8 mouse cellular contexts compared by ENCODE assay signal in the genomic region with DNA sequence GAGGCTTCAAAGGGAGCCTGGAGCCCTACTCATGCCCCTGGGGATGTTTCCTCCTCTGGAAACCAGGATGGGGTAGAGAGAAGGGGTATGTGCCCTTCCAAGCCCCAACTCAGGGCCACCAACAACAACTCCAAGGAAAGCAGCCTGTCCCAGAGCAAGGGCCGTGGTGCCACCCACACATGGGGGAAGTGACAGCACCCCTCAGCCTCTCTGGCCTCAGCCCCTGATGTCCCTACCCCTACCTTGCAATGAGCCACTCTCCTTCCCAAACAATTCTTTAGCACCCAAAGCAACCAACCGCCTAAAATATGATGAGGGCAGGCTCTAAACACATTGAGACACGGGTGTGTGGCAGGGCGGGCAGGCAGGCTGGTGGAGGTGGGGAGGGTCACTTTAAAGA. TPM values are rescaled to one million over a fixed set of nuclear protein-coding genes. Genes with fewer than 3 reads are reported as not detected.
DNase-seq lines count a peak whose midpoint lies in the region; ATAC-seq lines count a peak whose summit lies in the region.

No protein-coding gene starts in this region.

- no peak for ATAC-seq in heart, embryonic 11.5 days (replicated peaks; ENCODE audit: insufficient number of reproducible peaks, low FRiP score, low TSS enrichment)
- ATAC-seq in midbrain, embryonic 11.5 days (ENCODE audit: low FRiP score), result no peak

- H3K9ac ChIP-seq in heart, embryonic 11.5 days (ENCODE audit: low read depth, low read length), result peak overlapping the region; percentile 63; the same call in 1 of the 2 replicates
- H3K9ac ChIP-seq in midbrain, embryonic 11.5 days (ENCODE audit: low read length), result peak overlapping the region; percentile 48; the same call in 1 of the 2 replicates

- no peak for DNase-seq in heart, postnatal 36 days
- no peak for DNase-seq in embryonic facial prominence, embryonic 10.5 days (ENCODE audit: low spot score)
- DNase-seq in hindbrain, embryonic 10.5 days (ENCODE audit: low spot score), result no peak
- DNase-seq in midbrain, embryonic 11.5 days (ENCODE audit: low spot score, missing footprints), result no peak
- DNase-seq in left cerebral cortex, adult 8-10 months (ENCODE audit: low spot score in 2 of 2), result no peak
- DNase-seq in thymus, adult 18-20 months, result no peak
- DNase-seq in c-Kit-positive CD71-positive TER-119-positive erythroid progenitor cells, embryonic 14.5 days (ENCODE audit: low spot score), result no peak

- 0 out of 2 replicates have a peak overlapping the region, but pooled peaks have one; percentile 17 for H3K27ac ChIP-seq in heart, embryonic 11.5 days (ENCODE audit: low read depth, low read length)
- H3K27ac ChIP-seq in embryonic facial prominence, embryonic 10.5 days (replicated peaks), result peak overlapping the region; percentile 75; the same call in 1 of the 2 replicates
- H3K27ac ChIP-seq in hindbrain, embryonic 10.5 days, result peak overlapping the region; percentile 79
- no peak overlapping the region for H3K27ac ChIP-seq in midbrain, embryonic 11.5 days (ENCODE audit: low read depth, low read length)

- H3K4me2 ChIP-seq in heart, embryonic 11.5 days, result peak overlapping the region; percentile 93
- peak overlapping the region; percentile 53 for H3K4me2 ChIP-seq in midbrain, embryonic 11.5 days

- no peaks in the 10 kb centered on the region for H3K9me3 ChIP-seq in heart, embryonic 11.5 days (replicated peaks; ENCODE audit: control insufficient read depth, low read length)
- H3K9me3 ChIP-seq in embryonic facial prominence, embryonic 10.5 days, result no peaks in the 10 kb centered on the region
- no peaks in the 10 kb centered on the region for H3K9me3 ChIP-seq in hindbrain, embryonic 10.5 days
- no peaks in the 10 kb centered on the region for H3K9me3 ChIP-seq in midbrain, embryonic 11.5 days (ENCODE audit: control insufficient read depth, low read length)

- no peaks in the 10 kb centered on the region for H3K27me3 ChIP-seq in heart, embryonic 11.5 days (ENCODE audit: control insufficient read depth, insufficient read depth, low read length)
- peaks cover 42% of the 10 kb centered on the region for H3K27me3 ChIP-seq in embryonic facial prominence, embryonic 10.5 days (replicated peaks; ENCODE audit: low read depth, poor library complexity, severe bottlenecking)
- H3K27me3 ChIP-seq in hindbrain, embryonic 10.5 days (ENCODE audit: insufficient read depth, poor library complexity, severe bottlenecking), result peaks cover 55% of the 10 kb centered on the region
- H3K27me3 ChIP-seq in midbrain, embryonic 11.5 days (ENCODE audit: control insufficient read depth, insufficient read depth, low read length), result peaks cover 6% of the 10 kb centered on the region

- H3K4me1 ChIP-seq in heart, embryonic 11.5 days (ENCODE audit: control insufficient read depth, insufficient read depth, low read length), result peaks cover 71% of the 10 kb centered on the region
- peaks cover 60% of the 10 kb centered on the region for H3K4me1 ChIP-seq in embryonic facial prominence, embryonic 10.5 days
- peaks cover 59% of the 10 kb centered on the region for H3K4me1 ChIP-seq in hindbrain, embryonic 10.5 days (replicated peaks)
- H3K4me1 ChIP-seq in midbrain, embryonic 11.5 days (ENCODE audit: control insufficient read depth, insufficient read depth, low read length), result peaks cover 7% of the 10 kb centered on the region

- WGBS in heart, embryonic 11.5 days (ENCODE audit: insufficient replicate concordance), result 30% methylated on average over 4 of the region's 4 CpGs
- 16% methylated on average over 4 of the region's 4 CpGs for WGBS in embryonic facial prominence, embryonic 10.5 days
- 15% methylated on average over 4 of the region's 4 CpGs for WGBS in hindbrain, embryonic 10.5 days
- WGBS in midbrain, embryonic 11.5 days, result 9% methylated on average over 4 of the region's 4 CpGs

- peaks cover 23% of the 10 kb centered on the region for H3K36me3 ChIP-seq in heart, embryonic 11.5 days (ENCODE audit: control insufficient read depth, insufficient read depth, low read length)
- H3K36me3 ChIP-seq in embryonic facial prominence, embryonic 10.5 days (replicated peaks), result peaks cover 33% of the 10 kb centered on the region
- H3K36me3 ChIP-seq in hindbrain, embryonic 10.5 days, result peaks cover 34% of the 10 kb centered on the region
- no peaks in the 10 kb centered on the region for H3K36me3 ChIP-seq in midbrain, embryonic 11.5 days (ENCODE audit: control insufficient read depth, insufficient read depth, low read length)

- H3K4me3 ChIP-seq in heart, embryonic 11.5 days (ENCODE audit: low read depth, low read length), result peak overlapping the region; percentile 37; the same call in 1 of the 2 replicates
- peak overlapping the region; percentile 58 for H3K4me3 ChIP-seq in embryonic facial prominence, embryonic 10.5 days
- H3K4me3 ChIP-seq in hindbrain, embryonic 10.5 days, result peak overlapping the region; percentile 53
- peak overlapping the region; percentile 30 for H3K4me3 ChIP-seq in midbrain, embryonic 11.5 days (ENCODE audit: low read depth, low read length)

- intact Hi-C loops in heart, postnatal 36 days (cut with DNase I), result loop anchor here (5.0 kb wide), 1 partner anchor 132 kb away; no protein-coding TSS in a partner anchor

RNA-seq across cellular contexts. Expression of a gene that starts 6.1 kb away (rescaled TPM):
- polyA plus RNA-seq in heart, embryonic 11.5 days (2014; fragmentation: Nextera tagmentation; extraction: Ambion mirVana), result 46.2 and 57.7 TPM in 2 replicates
- 10 to 100 TPM; 16.6 to 20.4 TPM for total RNA-seq in heart, postnatal 36 days (2021)
- 16.3 and 16.8 TPM in 2 replicates for polyA plus RNA-seq in embryonic facial prominence, embryonic 10.5 days (2016; fragmentation: Nextera tagmentation; extraction: Ambion mirVana)
- polyA plus RNA-seq in hindbrain, embryonic 10.5 days (2016; fragmentation: Nextera tagmentation; extraction: Ambion mirVana), result 14.6 and 16.9 TPM in 2 replicates
- 12.0 and 12.9 TPM in 2 replicates for polyA plus RNA-seq in midbrain, embryonic 11.5 days (2014; fragmentation: Nextera tagmentation; extraction: Ambion mirVana)
- total RNA-seq in left cerebral cortex, adult 8-10 months (2022), result 10 to 100 TPM; 15.1 to 18.3 (median 17.3) TPM

RNA-seq across cellular contexts. Expression of a gene that starts 12.8 kb away (rescaled TPM):
- 141 and 143 TPM in 2 replicates for polyA plus RNA-seq in heart, embryonic 11.5 days (2014; fragmentation: Nextera tagmentation; extraction: Ambion mirVana)
- 10 to 100 TPM; 69.1 to 69.9 TPM for total RNA-seq in heart, postnatal 36 days (2021)
- polyA plus RNA-seq in embryonic facial prominence, embryonic 10.5 days (2016; fragmentation: Nextera tagmentation; extraction: Ambion mirVana), result 180 and 184 TPM in 2 replicates
- polyA plus RNA-seq in hindbrain, embryonic 10.5 days (2016; fragmentation: Nextera tagmentation; extraction: Ambion mirVana), result 154 and 169 TPM in 2 replicates
- 160 and 169 TPM in 2 replicates for polyA plus RNA-seq in midbrain, embryonic 11.5 days (2014; fragmentation: Nextera tagmentation; extraction: Ambion mirVana)
- 10 to 100 TPM; 64.6 to 75.4 (median 67.0) TPM for total RNA-seq in left cerebral cortex, adult 8-10 months (2022)

RNA-seq across cellular contexts. Expression of a gene that starts 31.8 kb away (rescaled TPM):
- 97.0 and 97.5 TPM in 2 replicates for polyA plus RNA-seq in heart, embryonic 11.5 days (2014; fragmentation: Nextera tagmentation; extraction: Ambion mirVana)
- 10 to 100 TPM; 73.7 to 91.4 TPM for total RNA-seq in heart, postnatal 36 days (2021)
- polyA plus RNA-seq in embryonic facial prominence, embryonic 10.5 days (2016; fragmentation: Nextera tagmentation; extraction: Ambion mirVana), result 193 and 200 TPM in 2 replicates
- polyA plus RNA-seq in hindbrain, embryonic 10.5 days (2016; fragmentation: Nextera tagmentation; extraction: Ambion mirVana), result 181 and 194 TPM in 2 replicates
- 134 and 154 TPM in 2 replicates for polyA plus RNA-seq in midbrain, embryonic 11.5 days (2014; fragmentation: Nextera tagmentation; extraction: Ambion mirVana)
- total RNA-seq in left cerebral cortex, adult 8-10 months (2022), result 10 to 100 TPM; 70.8 to 75.9 (median 72.0) TPM

RNA-seq across cellular contexts. Expression of a gene that starts 31.9 kb away (rescaled TPM):
- 125 and 126 TPM in 2 replicates for polyA plus RNA-seq in heart, embryonic 11.5 days (2014; fragmentation: Nextera tagmentation; extraction: Ambion mirVana)
- total RNA-seq in heart, postnatal 36 days (2021), result 100 to 1,000 TPM; 536 to 626 TPM
- polyA plus RNA-seq in embryonic facial prominence, embryonic 10.5 days (2016; fragmentation: Nextera tagmentation; extraction: Ambion mirVana), result 48.1 and 49.6 TPM in 2 replicates
- polyA plus RNA-seq in hindbrain, embryonic 10.5 days (2016; fragmentation: Nextera tagmentation; extraction: Ambion mirVana), result 52.2 and 52.3 TPM in 2 replicates
- 49.4 and 51.5 TPM in 2 replicates for polyA plus RNA-seq in midbrain, embryonic 11.5 days (2014; fragmentation: Nextera tagmentation; extraction: Ambion mirVana)
- 100 to 1,000 TPM in 1 of 4 experiments, 10 to 100 TPM in 3; 75.6 to 104 (median 90.6) TPM for total RNA-seq in left cerebral cortex, adult 8-10 months (2022)

RNA-seq across cellular contexts. Expression of a gene that starts 47.9 kb away (rescaled TPM):
- 22.8 and 24.8 TPM in 2 replicates for polyA plus RNA-seq in heart, embryonic 11.5 days (2014; fragmentation: Nextera tagmentation; extraction: Ambion mirVana)
- 1 to 10 TPM; 6.8 to 6.9 TPM for total RNA-seq in heart, postnatal 36 days (2021)
- 23.0 and 24.1 TPM in 2 replicates for polyA plus RNA-seq in embryonic facial prominence, embryonic 10.5 days (2016; fragmentation: Nextera tagmentation; extraction: Ambion mirVana)
- polyA plus RNA-seq in hindbrain, embryonic 10.5 days (2016; fragmentation: Nextera tagmentation; extraction: Ambion mirVana), result 15.7 and 17.5 TPM in 2 replicates
- polyA plus RNA-seq in midbrain, embryonic 11.5 days (2014; fragmentation: Nextera tagmentation; extraction: Ambion mirVana), result 13.5 and 15.9 TPM in 2 replicates
- total RNA-seq in left cerebral cortex, adult 8-10 months (2022), result 1 to 10 TPM; 1.2 to 2.2 (median 1.8) TPM
